Mouse (Mus musculus) forebrain, embryonic 13.5 days (tissue): Measurements from ENCODE around the gene Sun5. TPM values are rescaled to one million over a fixed set of nuclear protein-coding genes. Genes with fewer than 3 reads are reported as not detected.
"Not testable (repeated sequence)": the region's sequence is repeated elsewhere in the genome, so short reads cannot be mapped to it uniquely, and the experiment has no call there.

Source experiments
- ATAC-seq: fragments of 200-750 bp; cut with Nextera tagmentation; 2 replicates; pipeline ENCODE4 v1.8.0; 2017
- H3K27ac ChIP-seq: fragments of 300-500 bp; sonication (generic); 2 replicates; pipeline ENCODE4 v1.5.1; 2015; ENCODE audit warnings: inconsistent platforms, mild to moderate bottlenecking, moderate library complexity
- H3K27me3 ChIP-seq: fragments of 300-500 bp; sonication (generic); 2 replicates; pipeline ENCODE4 v1.6.1; 2015; ENCODE audit warnings: mild to moderate bottlenecking, inconsistent platforms
- H3K36me3 ChIP-seq: fragments of 300-500 bp; sonication (generic); 2 replicates; pipeline ENCODE4 v1.6.1; 2015; ENCODE audit warnings: mild to moderate bottlenecking, inconsistent platforms; ENCODE audit not compliant: poor library complexity, severe bottlenecking
- H3K4me1 ChIP-seq: fragments of 300-500 bp; sonication (generic); 2 replicates; pipeline ENCODE4 v1.6.1; 2015; ENCODE audit warnings: inconsistent platforms
- H3K4me2 ChIP-seq: fragments of 300-500 bp; sonication (generic); 2 replicates; pipeline ENCODE4 v1.6.1; 2015; ENCODE audit warnings: inconsistent platforms, mild to moderate bottlenecking, moderate library complexity
- H3K4me3 ChIP-seq: fragments of 300-500 bp; sonication (generic); 2 replicates; pipeline ENCODE4 v1.5.1; 2015; ENCODE audit warnings: mild to moderate bottlenecking, inconsistent platforms
- H3K9ac ChIP-seq: fragments of 300-500 bp; sonication (generic); 2 replicates; pipeline ENCODE4 v1.6.1; 2015; ENCODE audit warnings: mild to moderate bottlenecking, inconsistent platforms
- H3K9me3 ChIP-seq: fragments of 300-500 bp; sonication (generic); replicated peaks from 2 replicates; pipeline ENCODE4 v1.6.1; 2016; ENCODE audit warnings: inconsistent platforms
- WGBS: fragments of 180-500 bp; shearing (Covaris S2); methylation state at CpG from one replicate; pipeline ENCODE4 v1.1.7; 2015; 5-methylcytosine and 5-hydroxymethylcytosine counted together
- polyA plus RNA-seq: library from polyadenylated mRNA; unstranded; fragments of >200 nt; fragmentation: Nextera tagmentation; extraction: Ambion mirVana; gene quantifications from 2 replicates; pipeline ENCODE4 v1.2.1, GENCODE M21; 2015

The Sun5 gene
- polyA plus RNA-seq, 1 experiment from 2014 or later = not detected

GRCm38 (mm10) chr2:153808146-153808545 lies 62.7 kb downstream of the Sun5 start:
- WGBS = 84% methylated on average over 8 of the region's 8 CpGs
- no peak for ATAC-seq
- H3K4me1 ChIP-seq = no peaks in the 10 kb centered on the region
- H3K36me3 ChIP-seq = no peaks in the 10 kb centered on the region
- no peak overlapping the region for H3K27ac ChIP-seq
- H3K9me3 ChIP-seq = no peaks in the 10 kb centered on the region
- H3K4me3 ChIP-seq = no peak overlapping the region
- no peak overlapping the region for H3K4me2 ChIP-seq
- H3K9ac ChIP-seq = no peak overlapping the region
- H3K27me3 ChIP-seq = no peaks in the 10 kb centered on the region

GRCm38 (mm10) chr2:153807464-153807863 lies 63.4 kb downstream of the Sun5 start:
- not testable (repeated sequence) for H3K9ac ChIP-seq, H3K27ac ChIP-seq, H3K27me3 ChIP-seq, H3K36me3 ChIP-seq, H3K4me3 ChIP-seq, ATAC-seq, H3K4me1 ChIP-seq, H3K9me3 ChIP-seq, H3K4me2 ChIP-seq

Other genes with a start within 250 kb of the Sun5 start
- 80.2 and 81.1 TPM in 2 replicates for gene Commd7, start 238.3 kb downstream of the Sun5 start, polyA plus RNA-seq
- gene Dnmt3b, start 221.6 kb downstream of the Sun5 start, polyA plus RNA-seq = 4.1 and 4.8 TPM in 2 replicates
- 0.09 TPM in 1 of 2 replicates, not detected in the other for gene Dnmt3c, start 174.4 kb downstream of the Sun5 start, polyA plus RNA-seq
- gene Mapre1, start 129.8 kb downstream of the Sun5 start, polyA plus RNA-seq = 387 and 392 TPM in 2 replicates
- gene Efcab8, start 91.2 kb downstream of the Sun5 start, polyA plus RNA-seq = 0.06 and 0.09 TPM in 2 replicates
- gene Bpifb2, start 4.0 kb upstream of the Sun5 start, polyA plus RNA-seq = not detected in 2 replicates
- not detected in 2 replicates for gene Bpifb6, start 29.3 kb upstream of the Sun5 start, polyA plus RNA-seq
- not detected in 2 replicates for gene Bpifb3, start 47.1 kb upstream of the Sun5 start, polyA plus RNA-seq
- gene Bpifb4, start 67.1 kb upstream of the Sun5 start, polyA plus RNA-seq = not detected in 2 replicates
- not detected in 2 replicates for gene Bpifa6, start 103.9 kb upstream of the Sun5 start, polyA plus RNA-seq
- not detected in 2 replicates for gene Bpifa2, start 137.2 kb upstream of the Sun5 start, polyA plus RNA-seq